Mouse (Mus musculus) ES-E14 (cell line): ENCODE data around the gene Ptcra.

Experiments
- CHD2 ChIP-seq: IDR thresholded peaks from 2 replicates; pipeline ENCODE4 v1.6.1; 2014; ENCODE audit warnings: mild to moderate bottlenecking, low read depth, low read length, inconsistent platforms
- HCFC1 ChIP-seq: IDR thresholded peaks from 2 replicates; pipeline ENCODE4 v1.6.1; 2012; ENCODE audit warnings: low read length, inconsistent platforms, borderline replicate concordance; ENCODE audit not compliant: insufficient read depth
- MAFK ChIP-seq: IDR thresholded peaks from 2 replicates; pipeline ENCODE4 v1.6.1; 2014; ENCODE audit warnings: mild to moderate bottlenecking, low read depth, low read length, inconsistent platforms; ENCODE audit not compliant: insufficient read depth
- ZC3H11A ChIP-seq: IDR thresholded peaks from 2 replicates; pipeline ENCODE4 v1.6.1; 2012; ENCODE audit warnings: low read depth, mild to moderate bottlenecking, inconsistent platforms, low read length, borderline replicate concordance
- ZNF384 ChIP-seq: IDR thresholded peaks from 2 replicates; pipeline ENCODE4 v1.6.1; 2012; ENCODE audit warnings: low read depth, low read length, inconsistent platforms

GRCm38 (mm10) chr17:46792963-46793362 is 29.5 kb upstream of the Ptcra start:
- no peak for TF ChIP-seq ZNF384
- TF ChIP-seq MAFK: no peak
- no peak for TF ChIP-seq HCFC1
- no peak for TF ChIP-seq ZC3H11A
- no peak for TF ChIP-seq CHD2
